Mouse (Mus musculus) heart, adult 2 months (tissue): ENCODE measurements at regions not wholly inside any gene's neighbourhood (a gene's known extent, or its start where the extent isn't known, plus 50 kb on each side); places are given as distances from the start of the nearest gene placed in this dataset.

Experiments used
- CTCF ChIP-seq: fragments of 200-600 bp; IDR thresholded peaks from 2 replicates; pipeline ENCODE4 v1.8.1; 2022; ENCODE audit warnings: antibody characterized with exemption, mild to moderate bottlenecking, moderate library complexity
- POLR2A ChIP-seq: fragments of 200-500 bp; IDR thresholded peaks from 2 replicates; pipeline ENCODE4 v1.6.1; 2011; ENCODE audit warnings: mild to moderate bottlenecking, low read depth, low read length, control low read depth; ENCODE audit not compliant: insufficient read depth

DNA sequence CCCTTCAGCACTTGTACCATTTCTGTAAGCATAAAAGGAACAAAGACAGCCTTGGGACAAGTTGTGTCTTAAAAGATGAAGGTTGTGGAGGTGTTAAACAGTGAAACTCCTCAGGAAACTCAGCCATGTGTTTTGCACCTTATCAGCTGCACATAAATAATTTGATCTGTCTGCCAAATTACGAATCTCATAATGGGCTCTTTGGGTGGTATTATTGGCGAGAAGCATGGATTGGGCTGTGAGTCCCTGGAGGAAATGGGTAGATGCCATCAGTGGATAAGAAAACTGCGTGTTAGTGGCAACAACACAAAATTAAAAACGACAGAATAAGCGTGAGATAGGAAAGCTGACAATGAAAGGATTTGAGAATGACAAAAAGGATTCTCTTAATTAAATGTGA lies 165.4 kb upstream of the Clec14a start:
- TF ChIP-seq CTCF (no peak), POLR2A (no peak)
